Mouse (Mus musculus) cortical plate, adult 2 months (tissue): ENCODE measurements at regions not wholly inside any gene's neighbourhood (a gene's known extent, or its start where the extent isn't known, plus 50 kb on each side); places are given as distances from the start of the nearest gene placed in this dataset.

Experiments
- CTCF ChIP-seq: fragments of 200-500 bp; IDR thresholded peaks from 2 replicates; pipeline ENCODE4 v1.5.1; 2011; ENCODE audit warnings: mild to moderate bottlenecking, control low read depth, low read length; ENCODE audit not compliant: insufficient read depth; ENCODE audit errors: extremely low read depth
- POLR2A ChIP-seq: fragments of 200-500 bp; IDR thresholded peaks from 2 replicates; pipeline ENCODE4 v1.6.1; 2011; ENCODE audit warnings: mild to moderate bottlenecking, low read length, control low read depth; ENCODE audit not compliant: insufficient read depth; ENCODE audit errors: extremely low read depth

GRCm38 (mm10) chr9:85568877-85569276 lies 180.3 kb downstream of the Ibtk start:
- TF ChIP-seq CTCF (no peak), POLR2A (no peak)
